Mouse (Mus musculus) myocyte (in vitro differentiated cells): ENCODE data around the gene Prrg2. TPM values are rescaled to one million over a fixed set of nuclear protein-coding genes. Genes with fewer than 3 reads are reported as not detected.
A peak's percentile ranks its signal among the peaks of the same experiment; 100 is the strongest.

Source experiments
- H3K27me3 ChIP-seq: one replicate; pipeline ENCODE4 v1.6.1; 2011; ENCODE audit not compliant: control insufficient read depth, insufficient read depth, insufficient read length
- H3K36me3 ChIP-seq: one replicate; pipeline ENCODE4 v1.6.1; 2011; ENCODE audit not compliant: control insufficient read depth, insufficient read depth
- H3K4me2 ChIP-seq: one replicate; pipeline ENCODE4 v1.6.1; 2011; ENCODE audit warnings: low read depth, control low read depth
- H3K4me3 ChIP-seq: one replicate; pipeline ENCODE4 v1.5.1; 2011; ENCODE audit warnings: mild to moderate bottlenecking, control low read depth, moderate library complexity
- H3K79me2 ChIP-seq: one replicate; pipeline ENCODE4 v1.6.1; 2011; ENCODE audit not compliant: control insufficient read depth, insufficient read depth
- H3ac ChIP-seq: one replicate; pipeline ENCODE4 v1.6.1; 2011; ENCODE audit not compliant: control insufficient read depth, insufficient read length
- CEBPB ChIP-seq: IDR thresholded peaks from 2 replicates; pipeline ENCODE4 v1.6.1; 2011; ENCODE audit warnings: mild to moderate bottlenecking, moderate library complexity; ENCODE audit not compliant: poor library complexity, insufficient read depth, severe bottlenecking
- E2F4 ChIP-seq: IDR thresholded peaks from one replicate; pipeline ENCODE4 v1.6.1; 2011; ENCODE audit warnings: mild to moderate bottlenecking, control low read depth, moderate library complexity; ENCODE audit not compliant: insufficient read depth
- MAX ChIP-seq: IDR thresholded peaks from one replicate; pipeline ENCODE4 v1.6.1; 2011; ENCODE audit warnings: low read depth, mild to moderate bottlenecking, control low read depth
- MYOD1 ChIP-seq, 3 experiments: IDR thresholded peaks; one replicate each; pipeline ENCODE4 v1.6.1; 2011; ENCODE audit warnings: control low read depth in 2 of 3, low read depth in 2 of 3, mild to moderate bottlenecking in 2 of 3, moderate library complexity in 1 of 3; ENCODE audit not compliant: insufficient read length in 2 of 3, control insufficient read depth in 1 of 3
- MYOG ChIP-seq, 3 experiments: IDR thresholded peaks; one replicate each; pipeline ENCODE4 v1.6.1; 2011; ENCODE audit warnings: control low read depth in 2 of 3, low read depth in 2 of 3, mild to moderate bottlenecking in 2 of 3; ENCODE audit not compliant: insufficient read length in 2 of 3, control insufficient read depth in 1 of 3, insufficient read depth in 1 of 3
- POLR2A ChIP-seq: IDR thresholded peaks from one replicate; pipeline ENCODE4 v1.6.1; 2011; ENCODE audit warnings: low read depth, mild to moderate bottlenecking, control low read depth, moderate library complexity; ENCODE audit not compliant: insufficient read length
- POLR2AphosphoS2 ChIP-seq: IDR thresholded peaks from one replicate; pipeline ENCODE4 v1.6.1; 2011; ENCODE audit warnings: low read depth, control low read depth; ENCODE audit not compliant: insufficient read length
- REST ChIP-seq: IDR thresholded peaks from one replicate; pipeline ENCODE4 v1.6.1; 2011; ENCODE audit warnings: mild to moderate bottlenecking, control low read depth, moderate library complexity; ENCODE audit not compliant: insufficient read depth, insufficient read length
- SRF ChIP-seq: IDR thresholded peaks from one replicate; pipeline ENCODE4 v1.6.1; 2011; ENCODE audit warnings: low read depth; ENCODE audit not compliant: control insufficient read depth, insufficient read length
- TCF12 ChIP-seq: IDR thresholded peaks from one replicate; pipeline ENCODE4 v1.6.1; 2011; ENCODE audit warnings: mild to moderate bottlenecking, control low read depth; ENCODE audit not compliant: poor library complexity, insufficient read depth, severe bottlenecking
- TCF3 ChIP-seq: IDR thresholded peaks from one replicate; pipeline ENCODE4 v1.6.1; 2011; ENCODE audit warnings: low read depth, control low read depth; ENCODE audit not compliant: insufficient read length
- USF1 ChIP-seq: IDR thresholded peaks from one replicate; pipeline ENCODE4 v1.6.1; 2011; ENCODE audit warnings: low read depth, mild to moderate bottlenecking, control low read depth, moderate library complexity
- polyA plus RNA-seq: library from polyadenylated mRNA; unstranded; fragments of >200 nt; fragmentation: generic; extraction: Trizol; gene quantifications from one replicate; pipeline ENCODE4 v1.2.1, GENCODE M21; 2012; ENCODE audit warnings: missing spikeins

The Prrg2 gene
- polyA plus RNA-seq, 1 experiment, result 12.9 TPM

DNA sequence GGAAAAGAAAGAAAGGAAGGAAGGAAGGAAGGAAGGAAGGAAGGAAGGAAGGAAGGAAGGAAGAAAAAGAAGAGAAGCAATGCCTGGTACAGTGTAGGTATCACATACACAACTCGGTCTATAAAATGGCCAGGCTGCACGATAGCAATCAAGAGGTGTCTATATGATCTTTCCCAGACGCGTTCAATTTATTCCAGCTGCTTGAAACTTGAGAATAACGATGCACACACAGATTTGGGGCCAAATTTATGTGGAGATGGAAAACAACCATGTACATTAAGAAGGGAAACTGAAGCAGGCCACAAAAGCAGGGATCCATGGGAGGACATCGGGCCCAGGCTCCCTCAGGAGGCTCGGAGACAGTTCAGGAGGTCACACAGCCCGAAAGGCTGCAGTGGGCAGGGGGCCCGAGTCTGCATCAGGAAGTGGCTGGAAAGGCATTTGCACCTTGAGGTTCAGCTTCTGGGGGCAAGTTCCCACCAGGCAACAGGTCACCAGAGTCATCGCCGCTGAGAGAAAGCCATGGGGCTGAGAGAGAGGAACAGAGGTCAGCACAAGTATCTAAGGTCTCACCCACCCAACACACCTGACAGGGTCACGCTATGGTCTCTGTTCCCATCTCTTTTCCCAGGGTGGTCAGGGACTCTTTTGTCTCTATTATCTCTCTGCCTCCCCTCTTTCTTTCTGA, 30.5 kb upstream of the Prrg2 start:
- Histone ChIP-seq H3K4me3 (no peak overlapping the region), H3K27me3 (no peaks in the 10 kb centered on the region), H3K79me2 (no peaks in the 10 kb centered on the region), H3ac (no peak overlapping the region), H3K36me3 (no peaks in the 10 kb centered on the region), H3K4me2 (no peak overlapping the region)
- TF ChIP-seq E2F4 (no peak), MAX (no peak), TCF3 (no peak), POLR2AphosphoS2 (no peak), CEBPB (no peak), MYOG (IDR thresholded peaks at IDR 0.05; ENCODE audit: control insufficient read depth in 1 of 3, insufficient read depth in 1 of 3, insufficient read length in 2 of 3, low read depth in 2 of 3) (no peak), POLR2A (no peak), USF1 (no peak), MYOD1 (IDR thresholded peaks at IDR 0.05; ENCODE audit: control insufficient read depth in 1 of 3, insufficient read length in 2 of 3, low read depth in 2 of 3) (no peak), SRF (no peak), REST (no peak), TCF12 (no peak)

DNA sequence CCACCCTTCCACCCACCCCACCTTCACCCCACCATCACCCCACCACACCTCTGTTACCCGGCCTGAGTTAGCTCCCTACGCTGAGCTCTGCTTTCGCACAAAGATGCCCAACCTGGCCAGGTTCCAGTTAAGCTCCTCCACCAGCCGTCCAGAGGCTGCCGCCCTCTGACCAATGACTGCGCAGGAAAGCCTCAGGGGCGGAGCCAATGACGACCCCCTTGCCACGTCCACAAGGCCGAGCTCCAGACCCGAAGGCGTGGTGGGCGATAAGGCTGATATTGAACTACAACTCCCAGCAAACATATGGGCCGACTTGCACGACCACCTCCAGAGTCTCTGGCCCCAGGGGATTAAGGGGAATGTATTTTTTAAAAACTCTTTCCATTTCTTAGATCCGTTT, 29.6 kb upstream of the Prrg2 start, which contains the start of gene Rcn3:
TSS of gene Rcn3 (minus strand) at position 174 of the 400 bp plus-strand sequence.
- Histone ChIP-seq H3K79me2 (no peaks in the 10 kb centered on the region), H3ac (no peak within 1 kb of the TSS), H3K4me3 (peak within 1 kb of the TSS; percentile 38), H3K36me3 (no peaks in the 10 kb centered on the region), H3K27me3 (no peaks in the 10 kb centered on the region), H3K4me2 (peak within 1 kb of the TSS; percentile 75)
- TF ChIP-seq POLR2AphosphoS2, result peak; percentile 69
- TF ChIP-seq E2F4, result no peak
- TF ChIP-seq SRF, result no peak
- no peak for TF ChIP-seq MYOD1 (IDR thresholded peaks at IDR 0.05; ENCODE audit: control insufficient read depth in 1 of 3, insufficient read length in 2 of 3, low read depth in 2 of 3)
- no peak for TF ChIP-seq MAX
- no peak for TF ChIP-seq TCF3
- peak; percentile 50 for TF ChIP-seq POLR2A
- no peak for TF ChIP-seq CEBPB
- TF ChIP-seq USF1, result no peak
- no peak for TF ChIP-seq REST
- TF ChIP-seq TCF12, result no peak
- TF ChIP-seq MYOG (IDR thresholded peaks at IDR 0.05; ENCODE audit: control insufficient read depth in 1 of 3, insufficient read depth in 1 of 3, insufficient read length in 2 of 3, low read depth in 2 of 3), result no peak

DNA sequence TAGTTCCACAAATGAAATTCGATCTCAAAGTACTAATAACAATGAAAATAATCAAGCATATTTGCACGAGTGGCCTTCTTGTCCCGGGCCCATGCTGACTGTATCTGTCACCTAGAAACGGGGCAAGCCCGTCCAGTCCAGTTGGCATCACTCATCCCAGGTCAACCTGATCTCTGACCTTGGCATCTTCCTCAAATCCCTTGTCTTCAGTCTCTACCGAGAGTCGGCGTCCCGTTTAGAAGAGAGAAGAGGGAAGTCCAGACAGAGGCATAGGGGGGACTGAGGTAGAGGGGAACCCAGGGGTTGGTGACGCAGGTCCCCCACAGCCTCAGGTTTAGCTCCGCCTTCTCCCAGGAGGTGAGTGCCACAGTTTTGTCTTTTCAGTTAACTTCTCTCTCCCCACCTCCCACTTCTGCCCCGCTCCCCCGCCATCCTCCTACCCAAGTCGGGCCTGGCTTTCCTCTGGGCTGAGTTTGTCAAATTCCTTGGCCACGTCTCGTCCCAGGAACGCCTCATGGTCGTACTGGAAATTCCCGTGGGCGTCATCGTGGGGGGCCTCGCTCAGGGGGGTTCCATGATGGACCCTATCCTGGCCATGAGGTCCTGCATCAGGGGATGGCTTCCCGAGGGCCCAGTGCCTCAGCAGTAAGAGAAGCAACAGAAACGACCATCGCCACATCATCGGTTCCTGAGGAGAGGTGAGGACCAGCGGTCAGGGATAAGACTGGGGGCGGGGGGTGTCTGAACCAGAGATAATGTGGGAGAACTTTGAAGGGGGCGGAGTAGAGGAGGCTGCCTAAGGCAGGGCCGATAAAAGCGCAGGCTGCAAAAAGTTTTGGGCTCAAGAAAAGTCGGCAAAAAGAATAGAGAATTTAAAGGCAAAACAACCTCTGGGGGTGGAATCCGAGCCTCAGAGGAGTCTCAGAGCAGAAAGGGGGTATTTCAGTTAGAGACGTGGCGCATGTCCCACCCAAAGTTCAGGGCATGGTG, 28.8 kb upstream of the Prrg2 start:
- Histone ChIP-seq H3K27me3 (no peaks in the 10 kb centered on the region), H3K4me2 (peak overlapping the region; percentile 75), H3K4me3 (peak overlapping the region; percentile 38), H3ac (no peak overlapping the region), H3K36me3 (no peaks in the 10 kb centered on the region), H3K79me2 (no peaks in the 10 kb centered on the region)
- TF ChIP-seq TCF3 (no peak), MYOG (IDR thresholded peaks at IDR 0.05; ENCODE audit: control insufficient read depth in 1 of 3, insufficient read depth in 1 of 3, insufficient read length in 2 of 3, low read depth in 2 of 3) (no peak), MYOD1 (IDR thresholded peaks at IDR 0.05; ENCODE audit: control insufficient read depth in 1 of 3, insufficient read length in 2 of 3, low read depth in 2 of 3) (no peak), POLR2AphosphoS2 (no peak), MAX (no peak), POLR2A (no peak), SRF (no peak), USF1 (no peak)

- no peak overlapping the region for H3ac ChIP-seq
- peak overlapping the region; percentile 75 for H3K4me2 ChIP-seq
- H3K36me3 ChIP-seq, result no peaks in the 10 kb centered on the region
- TF ChIP-seq TCF12 (no peak), CEBPB (no peak), TCF3 (no peak), MAX (no peak)
- H3K79me2 ChIP-seq, result no peaks in the 10 kb centered on the region
- peak overlapping the region; percentile 38 for H3K4me3 ChIP-seq
- no peaks in the 10 kb centered on the region for H3K27me3 ChIP-seq
These were observed 27.9 kb upstream of the Prrg2 start for GRCm38 (mm10) chr7:45090251-45090977.
